Mouse (Mus musculus) lung, embryonic 15.5 days (tissue): ENCODE measurements around the gene Proca1. TPM values are rescaled to one million over a fixed set of nuclear protein-coding genes. Genes with fewer than 3 reads are reported as not detected.

ENCODE experiments used
- ATAC-seq: fragments of 200-750 bp; cut with Nextera tagmentation; 2 replicates; pipeline ENCODE4 v1.8.0; 2017; ENCODE audit warnings: moderate number of reproducible peaks, borderline replicate concordance; ENCODE audit not compliant: low FRiP score, low TSS enrichment; ENCODE audit errors: extremely low read depth
- H3K27ac ChIP-seq: fragments of 300-500 bp; sonication (generic); 2 replicates; pipeline ENCODE4 v1.5.1; 2015; ENCODE audit warnings: moderate library complexity, mild to moderate bottlenecking, inconsistent platforms
- H3K27me3 ChIP-seq: fragments of 300-500 bp; sonication (generic); 2 replicates; pipeline ENCODE4 v1.6.1; 2015; ENCODE audit warnings: inconsistent platforms
- H3K36me3 ChIP-seq: fragments of 300-500 bp; sonication (generic); 2 replicates; pipeline ENCODE4 v1.6.1; 2015; ENCODE audit warnings: inconsistent platforms
- H3K4me1 ChIP-seq: fragments of 300-500 bp; sonication (generic); 2 replicates; pipeline ENCODE4 v1.6.1; 2015; ENCODE audit warnings: inconsistent platforms
- H3K4me2 ChIP-seq: fragments of 300-500 bp; sonication (generic); 2 replicates; pipeline ENCODE4 v1.6.1; 2015; ENCODE audit warnings: inconsistent platforms, mild to moderate bottlenecking, moderate library complexity
- H3K4me3 ChIP-seq: fragments of 300-500 bp; sonication (generic); 2 replicates; pipeline ENCODE4 v1.5.1; 2015; ENCODE audit warnings: mild to moderate bottlenecking, inconsistent platforms
- H3K9ac ChIP-seq: fragments of 300-500 bp; sonication (generic); 2 replicates; pipeline ENCODE4 v1.6.1; 2015; ENCODE audit warnings: inconsistent platforms
- H3K9me3 ChIP-seq: fragments of 300-500 bp; sonication (generic); 2 replicates; pipeline ENCODE4 v1.6.1; 2016; ENCODE audit warnings: inconsistent platforms
- WGBS: fragments of 180-500 bp; shearing (Covaris S2); methylation state at CpG from one replicate; pipeline ENCODE4 v1.1.7; 2015; 5-methylcytosine and 5-hydroxymethylcytosine counted together
- polyA plus RNA-seq: library from polyadenylated mRNA; unstranded; fragments of >200 nt; fragmentation: Nextera tagmentation; extraction: Ambion mirVana; gene quantifications from 2 replicates; pipeline ENCODE4 v1.2.1, GENCODE M21; 2015

Gene Proca1
- polyA plus RNA-seq, 1 experiment from 2014 or later, result 4.7 TPM

DNA sequence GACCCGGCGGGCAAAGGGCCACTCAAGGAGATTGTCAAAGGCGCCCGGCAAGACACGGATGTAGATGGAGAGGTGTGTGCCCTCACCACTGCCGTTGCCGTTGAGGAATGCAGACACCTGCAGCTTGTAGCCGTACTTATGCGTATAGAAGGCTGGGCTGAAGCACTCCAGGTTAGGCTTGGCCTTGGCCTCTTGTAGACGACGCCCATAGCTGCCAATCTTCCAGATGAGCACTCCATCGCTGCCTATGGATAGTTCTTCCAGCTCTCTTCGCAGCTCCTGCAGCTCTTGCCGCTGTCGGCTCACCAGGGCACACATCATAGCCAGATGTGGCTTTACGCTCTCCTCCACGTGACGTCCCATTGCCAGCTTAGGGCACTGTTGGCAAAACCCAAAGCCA, 33.0 kb upstream of the Proca1 start:
- H3K27ac ChIP-seq, result no peak overlapping the region
- no peak overlapping the region for H3K4me3 ChIP-seq
- peaks cover 62% of the 10 kb centered on the region for H3K36me3 ChIP-seq
- no peaks in the 10 kb centered on the region for H3K9me3 ChIP-seq
- no peak overlapping the region for H3K9ac ChIP-seq
- H3K27me3 ChIP-seq, result no peaks in the 10 kb centered on the region
- no peak for ATAC-seq
- H3K4me2 ChIP-seq, result no peak overlapping the region
- H3K4me1 ChIP-seq, result peaks cover 43% of the 10 kb centered on the region
- 67% methylated on average over 18 of the region's 18 CpGs for WGBS

DNA sequence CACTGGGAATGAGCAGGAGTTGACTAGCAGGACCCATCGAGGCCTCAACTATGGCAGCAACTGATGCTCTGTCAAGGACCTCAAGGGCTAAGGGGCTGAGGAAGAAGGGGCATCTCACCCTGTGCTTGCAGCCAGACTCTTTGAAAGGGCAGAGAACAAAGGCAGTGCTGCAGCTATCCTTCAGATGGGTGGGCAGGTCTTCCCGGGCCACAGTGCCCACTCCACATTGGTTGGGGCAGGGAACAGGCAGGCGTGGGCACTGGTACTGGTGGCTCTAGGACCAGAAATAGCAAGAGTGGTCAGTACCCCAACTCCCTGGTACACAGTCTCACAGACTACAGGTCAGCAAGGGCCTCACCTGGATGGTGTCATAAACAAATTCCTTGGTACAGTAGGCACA, 32.5 kb upstream of the Proca1 start:
- 85% methylated on average over 3 of the region's 3 CpGs for WGBS

DNA sequence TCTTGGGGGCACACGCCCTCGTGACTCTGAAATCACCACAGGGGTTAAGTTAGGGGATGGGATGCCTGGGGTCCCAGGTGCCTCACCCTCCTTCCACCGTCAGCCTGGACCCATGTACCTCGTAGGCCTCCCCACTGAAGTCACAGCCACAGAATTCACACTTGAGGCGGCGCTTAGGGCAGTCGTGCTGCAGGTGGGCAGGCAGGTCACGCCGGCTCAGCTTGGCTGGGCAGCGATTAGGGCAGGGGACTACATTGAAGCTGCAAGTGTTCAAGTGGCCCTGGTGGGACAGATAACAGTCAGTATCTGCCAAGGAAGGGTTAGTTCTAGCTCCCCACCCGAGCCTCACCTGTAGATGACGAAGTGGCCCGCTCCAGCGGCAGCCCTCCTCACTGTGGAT, 32.0 kb upstream of the Proca1 start:
- peaks cover 48% of the 10 kb centered on the region for H3K4me1 ChIP-seq
- no peaks in the 10 kb centered on the region for H3K9me3 ChIP-seq
- peaks cover 52% of the 10 kb centered on the region for H3K36me3 ChIP-seq
- 82% methylated on average over 14 of the region's 14 CpGs for WGBS
- no peak overlapping the region for H3K4me3 ChIP-seq
- H3K9ac ChIP-seq, result no peak overlapping the region
- H3K27me3 ChIP-seq, result no peaks in the 10 kb centered on the region
- H3K4me2 ChIP-seq, result no peak overlapping the region
- no peak overlapping the region for H3K27ac ChIP-seq
- ATAC-seq, result no peak

More for the DNA sequence above, 32.5 kb upstream of the Proca1 start:
- no peaks in the 10 kb centered on the region for H3K9me3 ChIP-seq
- H3K36me3 ChIP-seq, result peaks cover 57% of the 10 kb centered on the region
- no peak overlapping the region for H3K4me2 ChIP-seq
- H3K27ac ChIP-seq, result no peak overlapping the region
- peaks cover 43% of the 10 kb centered on the region for H3K4me1 ChIP-seq
- no peak for ATAC-seq
- H3K4me3 ChIP-seq, result no peak overlapping the region
- H3K27me3 ChIP-seq, result no peaks in the 10 kb centered on the region
- no peak overlapping the region for H3K9ac ChIP-seq

DNA sequence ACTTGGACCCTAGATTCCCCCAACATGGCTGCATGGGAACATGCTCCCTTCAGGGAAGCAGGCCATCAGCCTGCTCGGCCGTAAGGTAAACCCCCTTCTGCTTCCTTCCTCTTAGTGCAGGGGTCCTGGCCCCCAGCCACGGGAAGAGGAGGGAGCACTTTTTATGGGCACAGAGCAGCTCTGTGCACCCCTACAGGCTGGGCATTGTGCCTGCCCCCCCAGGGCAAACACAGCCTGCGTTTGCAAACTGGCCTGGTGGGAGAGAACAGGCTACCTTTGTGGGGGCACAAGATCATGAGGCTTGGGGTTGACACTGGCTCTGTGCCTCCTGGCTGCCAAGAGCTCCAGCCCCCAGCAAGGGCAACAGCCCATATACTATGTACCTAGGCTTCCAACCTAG, 31.2 kb upstream of the Proca1 start:
- 44% methylated on average over 4 of the region's 4 CpGs for WGBS

DNA sequence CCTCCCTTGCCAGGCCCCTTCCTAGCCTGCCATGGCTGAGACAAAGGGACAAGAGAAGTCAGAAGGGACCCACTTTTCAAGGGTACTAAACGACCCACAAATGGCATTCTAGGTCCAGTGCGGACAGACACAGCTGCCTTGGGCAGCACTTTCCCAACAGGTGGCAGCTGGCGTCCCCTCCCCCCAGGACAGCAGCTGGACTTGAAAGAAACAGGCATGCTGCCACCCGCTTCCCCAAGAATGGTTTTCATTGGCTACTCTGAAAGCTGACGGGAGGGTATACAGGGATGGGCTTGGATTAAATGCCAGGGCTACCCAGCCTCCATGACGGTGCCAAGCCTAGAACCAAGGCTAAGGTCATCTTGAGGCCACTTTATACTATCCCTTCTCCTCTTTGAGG, 30.7 kb upstream of the Proca1 start:
- Histone ChIP-seq H3K9ac (peak overlapping the region; percentile 98; the same call in 1 of the 2 replicates), H3K4me1 (peaks cover 55% of the 10 kb centered on the region), H3K9me3 (no peaks in the 10 kb centered on the region), H3K36me3 (peaks cover 41% of the 10 kb centered on the region), H3K27me3 (no peaks in the 10 kb centered on the region), H3K4me3 (peak overlapping the region; percentile 81), H3K27ac (peak overlapping the region; percentile 98), H3K4me2 (peak overlapping the region; percentile 76)
- ATAC-seq, result no peak
- whole genome bisulfite sequencing, result 40% methylated on average over 6 of the region's 6 CpGs

More for the DNA sequence above, 31.2 kb upstream of the Proca1 start:
- Histone ChIP-seq H3K9ac (0 out of 2 replicates have a peak overlapping the region, but pooled peaks have one; percentile 3), H3K9me3 (no peaks in the 10 kb centered on the region), H3K4me3 (peak overlapping the region; percentile 81; the same call in 1 of the 2 replicates), H3K36me3 (peaks cover 46% of the 10 kb centered on the region), H3K27ac (peak overlapping the region; percentile 98; the same call in 1 of the 2 replicates), H3K27me3 (no peaks in the 10 kb centered on the region), H3K4me1 (peaks cover 55% of the 10 kb centered on the region), H3K4me2 (peak overlapping the region; percentile 76)
- ATAC-seq, result no peak

DNA sequence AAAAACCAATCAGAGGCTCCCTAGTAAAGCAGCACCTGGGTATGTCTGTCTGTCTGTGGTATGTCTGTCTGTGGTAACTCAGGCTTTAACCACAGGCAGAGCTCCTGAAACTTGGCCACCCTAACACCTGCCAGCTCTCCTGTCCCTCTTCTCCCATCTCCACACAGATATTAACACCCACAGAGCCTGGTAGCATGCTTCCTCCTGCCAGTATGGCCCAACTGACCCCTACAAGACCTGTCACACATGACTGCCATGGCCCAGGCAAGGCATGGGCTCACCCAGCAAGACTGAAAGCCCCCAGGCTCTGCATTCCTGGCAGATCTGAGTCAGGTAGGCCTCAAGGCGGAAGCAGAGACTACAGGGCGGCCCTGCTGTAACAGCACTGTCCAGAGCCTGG, 30.1 kb upstream of the Proca1 start:
- peaks cover 55% of the 10 kb centered on the region for H3K4me1 ChIP-seq

DNA sequence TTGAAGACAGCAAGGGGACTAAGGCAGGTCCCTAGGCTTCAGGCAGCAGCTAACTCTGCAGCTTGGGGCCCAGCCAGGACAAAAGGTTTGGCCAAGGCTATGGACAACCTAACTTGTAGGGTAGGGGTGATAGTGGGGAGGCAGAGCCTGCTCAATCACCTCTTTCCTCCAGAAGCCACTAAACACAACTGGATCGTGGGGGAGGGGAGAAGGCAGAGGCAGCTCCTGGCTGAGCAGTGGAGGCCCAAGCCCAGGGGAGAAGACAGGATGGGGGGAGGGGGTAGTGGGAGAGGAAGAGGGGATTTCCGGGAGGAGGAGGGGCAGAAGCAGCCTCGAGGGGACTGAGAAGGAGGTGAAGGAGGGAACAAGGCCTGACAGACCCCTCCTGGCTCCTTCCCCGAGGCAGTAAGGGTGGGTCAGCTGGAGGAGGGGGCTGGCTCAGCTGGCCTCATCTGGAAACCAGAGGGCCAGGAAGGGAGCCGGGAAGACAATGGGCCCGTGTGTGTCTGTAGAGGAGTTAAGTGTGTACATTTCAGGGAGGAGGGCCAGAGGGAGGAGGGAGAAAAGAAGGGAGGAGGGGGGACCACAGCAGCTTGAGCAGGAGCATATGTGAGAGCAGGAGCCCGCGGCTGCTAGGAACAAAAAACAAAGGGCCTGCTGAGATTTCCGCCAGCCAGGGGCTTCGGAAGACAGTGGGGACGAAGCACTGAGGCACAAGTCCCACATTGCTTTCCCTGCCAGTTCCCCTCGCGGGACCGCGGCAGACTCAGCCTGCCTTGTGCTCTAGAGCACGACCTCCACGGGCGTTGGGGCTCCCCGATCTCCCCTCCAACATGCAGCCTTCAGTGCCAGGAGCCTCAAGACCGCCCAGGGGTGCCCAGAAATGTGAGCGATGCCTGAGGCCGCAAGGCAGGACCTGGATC, 29.2 kb upstream of the Proca1 start:
- peak overlapping the region; percentile 81 for H3K4me3 ChIP-seq
- H3K4me1 ChIP-seq, result peaks cover 55% of the 10 kb centered on the region
- WGBS, result 1% methylated on average over 22 of the region's 22 CpGs
- H3K27me3 ChIP-seq, result no peaks in the 10 kb centered on the region
- H3K36me3 ChIP-seq, result peaks cover 27% of the 10 kb centered on the region
- ATAC-seq, result peak; percentile 61
- peak overlapping the region; percentile 98 for H3K9ac ChIP-seq
- peak overlapping the region; percentile 76 for H3K4me2 ChIP-seq
- peak overlapping the region; percentile 98 for H3K27ac ChIP-seq
- H3K9me3 ChIP-seq, result no peaks in the 10 kb centered on the region

More for the DNA sequence above, 30.1 kb upstream of the Proca1 start:
- no peaks in the 10 kb centered on the region for H3K27me3 ChIP-seq
- 58% methylated on average over 2 of the region's 2 CpGs for WGBS
- H3K4me2 ChIP-seq, result peak overlapping the region; percentile 76
- peaks cover 36% of the 10 kb centered on the region for H3K36me3 ChIP-seq
- no peaks in the 10 kb centered on the region for H3K9me3 ChIP-seq
- ATAC-seq, result no peak
- H3K4me3 ChIP-seq, result peak overlapping the region; percentile 81
- H3K27ac ChIP-seq, result peak overlapping the region; percentile 98
- peak overlapping the region; percentile 98 for H3K9ac ChIP-seq

DNA sequence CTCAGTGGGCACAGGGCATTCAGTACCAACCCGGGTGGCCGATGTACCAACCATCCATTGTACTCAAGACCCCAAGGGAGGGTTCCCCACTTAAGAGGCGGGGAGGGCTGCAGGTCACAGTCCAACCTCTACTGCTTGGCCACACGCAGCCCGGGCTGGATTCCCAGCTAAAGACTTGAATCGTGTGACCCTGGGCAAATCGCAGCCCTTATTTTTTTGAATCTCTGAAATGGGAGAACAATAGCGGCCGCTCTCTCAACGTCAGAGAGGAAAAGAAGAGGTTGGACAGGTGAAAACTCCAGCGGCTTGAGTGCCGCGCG, 28.6 kb upstream of the Proca1 start:
- Histone ChIP-seq H3K27me3 (no peaks in the 10 kb centered on the region), H3K4me2 (peak overlapping the region; percentile 76), H3K27ac (peak overlapping the region; percentile 98), H3K4me1 (peaks cover 53% of the 10 kb centered on the region), H3K9ac (peak overlapping the region; percentile 98), H3K36me3 (peaks cover 24% of the 10 kb centered on the region), H3K4me3 (peak overlapping the region; percentile 81), H3K9me3 (no peaks in the 10 kb centered on the region)
- WGBS, result under 1% methylated on average over 14 of the region's 14 CpGs
- no peak for ATAC-seq

DNA sequence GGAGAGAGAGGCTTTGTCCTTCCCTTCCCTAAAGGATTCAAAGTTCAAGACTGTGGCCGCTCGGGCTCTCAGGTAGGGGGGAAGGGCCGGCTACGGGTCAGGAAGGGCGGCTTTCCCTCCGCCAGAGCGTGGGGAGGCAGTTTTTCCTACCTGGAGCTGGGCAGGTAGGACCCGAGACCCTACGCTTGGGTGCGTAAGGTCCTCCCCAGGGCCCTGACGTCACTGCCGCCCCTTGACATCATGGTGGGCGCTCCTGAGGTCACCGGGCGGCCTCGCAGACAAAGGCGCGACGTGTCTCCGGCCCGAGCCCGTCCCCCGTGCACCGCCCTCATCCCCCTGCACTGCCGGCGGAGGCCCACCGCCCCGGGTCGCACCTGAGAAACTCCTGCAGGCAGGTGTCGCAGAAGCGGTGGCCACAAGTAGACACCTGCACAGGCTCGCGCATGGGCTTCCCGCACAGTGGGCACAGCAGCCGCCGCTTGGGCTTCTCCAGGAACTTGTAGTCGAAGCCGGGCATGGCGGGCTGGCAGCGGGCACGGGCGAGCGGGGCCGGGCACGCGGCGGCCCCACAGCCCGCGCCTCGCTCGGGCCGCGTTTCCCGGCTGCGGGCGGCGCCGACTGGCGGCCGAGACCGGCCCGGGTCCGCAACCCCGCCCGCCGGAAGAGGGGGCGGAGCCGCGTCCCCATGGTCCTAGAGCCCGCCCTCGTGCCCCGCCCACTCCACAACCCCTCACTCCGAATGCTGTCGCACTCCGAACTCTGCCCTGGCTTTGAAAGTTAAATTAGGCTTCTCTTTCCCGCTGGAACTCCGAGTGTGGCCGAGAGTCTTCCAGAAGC, 28.1 kb upstream of the Proca1 start, which contains the start of gene Traf4:
Gene Traf4 (minus strand): TSS at position 666 of the 837 bp plus-strand sequence.
- H3K4me1 ChIP-seq, result peaks cover 47% of the 10 kb centered on the region
- H3K4me2 ChIP-seq, result peak within 1 kb of the TSS; percentile 76
- under 1% methylated on average over 78 of the region's 78 CpGs for WGBS
- peak within 1 kb of the TSS; percentile 98 for H3K27ac ChIP-seq
- H3K27me3 ChIP-seq, result no peaks in the 10 kb centered on the region
- peak within 1 kb of the TSS; percentile 81 for H3K4me3 ChIP-seq
- H3K36me3 ChIP-seq, result peaks cover 18% of the 10 kb centered on the region
- ATAC-seq, result peak; percentile 82
- no peaks in the 10 kb centered on the region for H3K9me3 ChIP-seq
- peak within 1 kb of the TSS; percentile 98 for H3K9ac ChIP-seq

DNA sequence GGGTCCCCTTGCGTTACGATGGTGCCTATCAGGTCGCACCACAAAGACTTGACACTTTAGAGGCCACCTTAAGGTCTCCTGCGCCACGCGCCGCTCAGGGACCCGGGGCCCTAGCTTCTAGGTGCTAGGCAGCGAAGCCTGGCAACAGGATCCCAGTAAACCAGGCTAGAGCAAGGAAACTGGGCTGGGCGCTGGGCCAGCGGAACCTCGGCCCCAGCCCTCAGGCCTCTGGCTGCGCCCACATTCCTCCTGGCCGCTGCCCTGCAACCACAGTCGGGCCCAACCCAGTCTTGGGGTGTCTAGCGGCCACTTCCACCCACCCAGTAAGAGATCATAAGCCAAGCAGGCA, 27.5 kb upstream of the Proca1 start:
- Histone ChIP-seq H3K4me1 (peaks cover 41% of the 10 kb centered on the region), H3K36me3 (peaks cover 12% of the 10 kb centered on the region; the same call in 1 of the 2 replicates), H3K9me3 (no peaks in the 10 kb centered on the region), H3K27me3 (no peaks in the 10 kb centered on the region), H3K4me2 (peak overlapping the region; percentile 76), H3K9ac (peak overlapping the region; percentile 98), H3K27ac (peak overlapping the region; percentile 98), H3K4me3 (peak overlapping the region; percentile 81)
- WGBS, result under 1% methylated on average over 16 of the region's 16 CpGs
- peak; percentile 28 for ATAC-seq

DNA sequence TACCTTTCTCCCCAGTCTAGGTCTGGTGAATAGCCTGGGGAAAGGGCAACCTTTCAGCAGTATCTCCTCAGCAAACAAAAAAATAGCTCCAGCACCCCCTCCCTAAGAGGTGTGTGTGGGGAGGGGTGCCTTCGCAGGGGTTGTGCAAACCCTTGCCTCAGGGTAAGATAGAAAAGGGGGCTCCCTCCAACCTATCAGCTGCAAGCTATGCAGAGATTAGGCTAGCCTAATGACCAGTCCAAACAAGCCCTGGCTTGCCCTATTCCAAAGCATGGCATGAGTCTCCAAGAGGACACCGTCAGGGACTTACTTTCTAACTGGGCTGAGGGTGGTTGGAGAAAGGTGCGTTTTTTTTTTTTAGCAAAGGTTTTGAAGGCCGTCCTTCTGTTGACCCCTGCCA, 27.0 kb upstream of the Proca1 start:
- no peak for ATAC-seq
- peak overlapping the region; percentile 98 for H3K27ac ChIP-seq
- 34% methylated on average over 4 of the region's 4 CpGs for WGBS

More for the DNA sequence above, 27.0 kb upstream of the Proca1 start:
- Histone ChIP-seq H3K27me3 (no peaks in the 10 kb centered on the region), H3K4me3 (peak overlapping the region; percentile 81), H3K36me3 (peaks cover 8% of the 10 kb centered on the region; the same call in 1 of the 2 replicates), H3K4me2 (peak overlapping the region; percentile 76), H3K9me3 (no peaks in the 10 kb centered on the region), H3K9ac (peak overlapping the region; percentile 98), H3K4me1 (peaks cover 37% of the 10 kb centered on the region)
